Mouse (Mus musculus): ENCODE measurements at regions not wholly inside any gene's neighbourhood (a gene's known extent, or its start where the extent isn't known, plus 50 kb on each side); places are given as distances from the start of the nearest gene placed in this dataset.

DNA sequence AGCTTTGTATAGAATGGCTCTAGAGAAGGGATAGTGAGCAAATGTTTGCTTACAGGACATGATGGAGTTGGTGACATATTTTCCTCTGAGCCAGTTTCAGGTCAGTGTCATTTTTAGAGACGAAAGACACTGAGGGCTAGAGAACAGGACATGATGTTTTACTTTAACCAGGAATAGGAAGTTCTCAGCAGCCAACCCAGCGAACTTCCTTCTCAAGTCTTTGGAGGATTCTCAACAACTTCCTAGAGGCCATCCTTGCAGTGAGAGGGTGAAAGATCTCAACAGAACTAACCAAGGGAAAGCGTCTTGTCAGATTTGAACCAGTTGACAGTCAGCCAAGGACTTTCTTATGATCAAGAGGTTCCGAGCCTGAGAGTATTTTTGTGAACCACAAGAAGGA, 153.7 kb upstream of the Jade1 start:
- Histone ChIP-seq H3K4me2 (ENCODE audit: low read depth, severe bottlenecking) (no peak overlapping the region), H3K4me3 (ENCODE audit: low read depth, low read length) (no peak overlapping the region), H3K4me1 (ENCODE audit: control insufficient read depth, insufficient read depth, low read length) (no peaks in the 10 kb centered on the region), H3K27me3 (ENCODE audit: control insufficient read depth, insufficient read depth, low read length) (no peaks in the 10 kb centered on the region), H3K36me3 (ENCODE audit: control insufficient read depth, insufficient read depth, low read length) (no peaks in the 10 kb centered on the region), H3K27ac (replicated peaks; ENCODE audit: low read depth, low read length) (no peak overlapping the region), H3K9ac (ENCODE audit: low read length) (no peak overlapping the region), H3K9me3 (ENCODE audit: control insufficient read depth, low read length) (no peaks in the 10 kb centered on the region)
- 86% methylated on average over 4 of the region's 4 CpGs for WGBS
- DNase-seq (ENCODE audit: low spot score), result no peak
- ATAC-seq (ENCODE audit: insufficient number of reproducible peaks, low FRiP score, low TSS enrichment, low read depth), result no peak

DNA sequence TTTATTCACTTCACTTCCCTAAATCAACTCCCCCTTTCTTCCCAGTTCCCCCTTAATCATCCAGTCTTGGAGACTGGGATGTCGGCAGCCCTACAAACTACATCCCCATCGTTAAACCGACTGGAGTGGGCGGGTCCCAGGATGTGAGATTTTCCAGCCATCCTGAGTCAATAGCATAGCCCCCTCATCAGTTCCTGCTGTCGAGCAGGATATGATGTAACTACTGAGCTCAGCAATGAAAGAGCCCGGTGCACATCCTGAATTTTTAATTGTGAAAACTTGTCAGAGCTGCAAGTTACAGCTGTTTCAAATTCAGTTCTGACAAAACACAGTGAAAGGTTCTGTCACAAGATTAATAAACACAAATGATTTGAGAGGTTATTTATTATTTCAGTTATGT, 165.7 kb upstream of the Jade1 start:
- Histone ChIP-seq H3K4me1 (ENCODE audit: control insufficient read depth, insufficient read depth, low read length) (no peaks in the 10 kb centered on the region), H3K9ac (ENCODE audit: low read length) (no peak overlapping the region), H3K4me2 (ENCODE audit: low read depth, severe bottlenecking) (no peak overlapping the region), H3K27ac (replicated peaks; ENCODE audit: low read depth, low read length) (no peak overlapping the region), H3K4me3 (ENCODE audit: low read depth, low read length) (no peak overlapping the region), H3K9me3 (ENCODE audit: control insufficient read depth, low read length) (no peaks in the 10 kb centered on the region), H3K36me3 (ENCODE audit: control insufficient read depth, insufficient read depth, low read length) (no peaks in the 10 kb centered on the region), H3K27me3 (ENCODE audit: control insufficient read depth, insufficient read depth, low read length) (no peaks in the 10 kb centered on the region)
- 24% methylated on average over 6 of the region's 6 CpGs for WGBS
- ATAC-seq (ENCODE audit: insufficient number of reproducible peaks, low FRiP score, low TSS enrichment, low read depth) (no peak), DNase-seq (ENCODE audit: low spot score) (no peak)

DNA sequence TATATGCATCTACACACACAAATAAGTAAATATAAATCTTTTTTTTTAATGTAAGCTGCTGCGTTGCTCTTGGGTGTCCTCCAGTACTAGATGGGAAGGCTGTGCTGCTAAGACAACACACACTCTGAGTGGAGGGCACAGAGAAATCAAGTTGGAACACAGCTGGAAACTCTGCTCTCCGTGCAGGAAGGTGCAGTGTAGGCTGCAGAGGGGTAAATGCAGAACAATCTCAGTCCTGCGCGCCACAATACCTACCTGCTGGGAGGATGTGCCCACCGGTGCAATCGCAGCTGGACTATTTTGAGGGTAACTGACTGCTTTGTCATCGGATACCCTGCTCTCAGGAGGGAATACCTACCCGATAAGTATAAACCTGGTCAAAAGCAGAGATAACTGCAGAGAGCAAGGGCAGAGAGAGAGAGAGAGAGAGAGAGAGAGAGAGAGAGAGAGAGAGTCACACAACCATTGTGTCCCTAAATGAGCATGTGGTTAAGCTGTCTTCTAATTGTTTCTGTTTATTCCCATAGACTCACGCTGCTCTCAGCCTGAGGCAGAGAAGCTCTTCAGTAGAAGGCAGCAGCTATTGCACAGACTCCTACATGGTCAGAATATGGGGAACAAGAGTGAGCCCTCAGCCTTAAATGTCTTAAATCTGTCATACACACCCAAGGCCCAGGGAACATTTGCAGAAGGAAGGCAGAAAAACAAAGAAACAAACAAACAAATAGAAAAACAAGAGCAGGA, 167.9 kb upstream of the Jade1 start:
- no peaks in the 10 kb centered on the region for H3K36me3 ChIP-seq (ENCODE audit: control insufficient read depth, insufficient read depth, low read length)
- no peak overlapping the region for H3K4me2 ChIP-seq (ENCODE audit: low read depth, severe bottlenecking)
- WGBS, result 81% methylated on average over 9 of the region's 9 CpGs
- no peaks in the 10 kb centered on the region for H3K9me3 ChIP-seq (ENCODE audit: control insufficient read depth, low read length)
- H3K9ac ChIP-seq (ENCODE audit: low read length), result no peak overlapping the region
- no peak overlapping the region for H3K27ac ChIP-seq (replicated peaks; ENCODE audit: low read depth, low read length)
- no peaks in the 10 kb centered on the region for H3K27me3 ChIP-seq (ENCODE audit: control insufficient read depth, insufficient read depth, low read length)
- H3K4me1 ChIP-seq (ENCODE audit: control insufficient read depth, insufficient read depth, low read length), result no peaks in the 10 kb centered on the region
- no peak overlapping the region for H3K4me3 ChIP-seq (ENCODE audit: low read depth, low read length)
- ATAC-seq (ENCODE audit: insufficient number of reproducible peaks, low FRiP score, low TSS enrichment, low read depth) (no peak), DNase-seq (ENCODE audit: low spot score) (no peak)

DNA sequence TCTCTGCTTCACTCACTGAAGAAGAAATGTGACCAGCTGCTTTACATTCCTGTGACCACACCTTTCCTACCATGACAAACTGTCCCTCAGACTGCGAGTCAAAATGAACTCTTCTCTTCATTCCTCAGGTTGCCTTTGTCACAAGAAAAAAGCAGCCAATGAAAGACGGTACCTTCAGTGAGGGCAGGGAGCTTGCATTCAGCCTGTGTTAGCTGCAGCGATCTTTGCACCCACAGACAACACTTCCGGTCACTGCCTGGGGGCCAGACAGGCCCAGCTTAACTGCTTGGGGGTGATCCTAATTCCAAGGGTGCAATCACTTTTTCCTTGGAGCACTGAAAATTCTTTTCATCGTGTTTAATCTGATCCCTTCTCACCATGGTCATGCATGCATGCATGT, 169.2 kb upstream of the Jade1 start:
- WGBS, result 69% methylated on average over 5 of the region's 5 CpGs

DNA sequence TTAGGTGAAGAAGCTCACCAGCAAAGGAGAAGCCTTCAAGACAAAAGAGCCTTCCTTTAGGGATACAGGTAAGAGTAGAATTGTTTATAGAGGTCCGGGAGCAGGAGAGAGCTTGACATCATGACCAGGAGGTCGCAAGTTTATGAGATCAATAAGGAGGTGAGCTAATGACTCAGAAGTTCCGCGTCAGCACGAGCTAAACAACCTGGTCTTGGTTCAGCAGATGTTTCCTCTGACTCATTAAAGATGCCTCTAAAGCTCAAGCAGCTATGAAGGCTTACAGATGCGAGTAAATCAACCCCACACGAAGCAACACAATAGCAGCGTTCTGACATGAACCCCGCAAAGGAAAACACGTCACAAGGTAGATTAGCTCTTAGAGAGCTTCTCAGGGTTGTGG, 171.1 kb upstream of the Jade1 start:
- no peak for ATAC-seq (ENCODE audit: insufficient number of reproducible peaks, low FRiP score, low TSS enrichment, low read depth)
- WGBS, result 41% methylated on average over 10 of the region's 10 CpGs

More for the DNA sequence above, 169.2 kb upstream of the Jade1 start:
- DNase-seq (ENCODE audit: low spot score) (no peak), ATAC-seq (ENCODE audit: insufficient number of reproducible peaks, low FRiP score, low TSS enrichment, low read depth) (no peak)
- H3K27me3 ChIP-seq (ENCODE audit: control insufficient read depth, insufficient read depth, low read length), result no peaks in the 10 kb centered on the region
- no peak overlapping the region for H3K9ac ChIP-seq (ENCODE audit: low read length)
- H3K27ac ChIP-seq (replicated peaks; ENCODE audit: low read depth, low read length), result no peak overlapping the region
- no peaks in the 10 kb centered on the region for H3K36me3 ChIP-seq (ENCODE audit: control insufficient read depth, insufficient read depth, low read length)
- no peak overlapping the region for H3K4me2 ChIP-seq (ENCODE audit: low read depth, severe bottlenecking)
- no peak overlapping the region for H3K4me3 ChIP-seq (ENCODE audit: low read depth, low read length)
- no peaks in the 10 kb centered on the region for H3K9me3 ChIP-seq (ENCODE audit: control insufficient read depth, low read length)
- no peaks in the 10 kb centered on the region for H3K4me1 ChIP-seq (ENCODE audit: control insufficient read depth, insufficient read depth, low read length)

DNA sequence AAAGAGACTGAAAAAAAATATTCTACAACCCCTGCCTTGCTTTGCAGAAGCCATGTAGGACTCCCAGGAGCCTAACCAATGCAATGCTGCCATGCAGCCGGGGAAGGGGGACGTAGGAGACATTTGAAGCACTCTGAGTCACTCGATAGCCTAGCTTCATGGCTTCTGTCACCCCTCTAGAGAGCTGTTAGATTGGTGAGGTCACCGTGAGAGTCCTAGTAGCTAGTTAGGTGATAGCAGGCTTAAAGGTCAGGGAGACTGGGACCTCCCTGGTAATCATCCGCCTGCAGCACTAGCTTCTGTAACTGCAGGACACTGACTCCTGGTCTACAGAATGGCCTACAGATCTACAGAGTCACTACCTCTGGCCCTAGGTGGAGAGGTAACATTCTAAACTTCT, 177.0 kb upstream of the Jade1 start:
- Histone ChIP-seq H3K9me3 (ENCODE audit: control insufficient read depth, low read length) (no peaks in the 10 kb centered on the region), H3K9ac (ENCODE audit: low read length) (no peak overlapping the region), H3K4me1 (ENCODE audit: control insufficient read depth, insufficient read depth, low read length) (no peaks in the 10 kb centered on the region), H3K27ac (replicated peaks; ENCODE audit: low read depth, low read length) (no peak overlapping the region), H3K4me2 (ENCODE audit: low read depth, severe bottlenecking) (no peak overlapping the region), H3K36me3 (ENCODE audit: control insufficient read depth, insufficient read depth, low read length) (no peaks in the 10 kb centered on the region), H3K27me3 (ENCODE audit: control insufficient read depth, insufficient read depth, low read length) (no peaks in the 10 kb centered on the region), H3K4me3 (ENCODE audit: low read depth, low read length) (no peak overlapping the region)
- DNase-seq (ENCODE audit: low spot score), result no peak
- 85% methylated on average over 5 of the region's 5 CpGs for WGBS
- no peak for ATAC-seq (ENCODE audit: insufficient number of reproducible peaks, low FRiP score, low TSS enrichment, low read depth)

More for the DNA sequence above, 171.1 kb upstream of the Jade1 start:
- H3K4me3 ChIP-seq (ENCODE audit: low read depth, low read length), result no peak overlapping the region
- no peak overlapping the region for H3K9ac ChIP-seq (ENCODE audit: low read length)
- H3K4me1 ChIP-seq (ENCODE audit: control insufficient read depth, insufficient read depth, low read length), result no peaks in the 10 kb centered on the region
- no peaks in the 10 kb centered on the region for H3K27me3 ChIP-seq (ENCODE audit: control insufficient read depth, insufficient read depth, low read length)
- H3K9me3 ChIP-seq (ENCODE audit: control insufficient read depth, low read length), result no peaks in the 10 kb centered on the region
- no peak overlapping the region for H3K27ac ChIP-seq (replicated peaks; ENCODE audit: low read depth, low read length)
- DNase-seq (ENCODE audit: low spot score), result no peak
- H3K36me3 ChIP-seq (ENCODE audit: control insufficient read depth, insufficient read depth, low read length), result no peaks in the 10 kb centered on the region
- H3K4me2 ChIP-seq (ENCODE audit: low read depth, severe bottlenecking), result no peak overlapping the region

DNA sequence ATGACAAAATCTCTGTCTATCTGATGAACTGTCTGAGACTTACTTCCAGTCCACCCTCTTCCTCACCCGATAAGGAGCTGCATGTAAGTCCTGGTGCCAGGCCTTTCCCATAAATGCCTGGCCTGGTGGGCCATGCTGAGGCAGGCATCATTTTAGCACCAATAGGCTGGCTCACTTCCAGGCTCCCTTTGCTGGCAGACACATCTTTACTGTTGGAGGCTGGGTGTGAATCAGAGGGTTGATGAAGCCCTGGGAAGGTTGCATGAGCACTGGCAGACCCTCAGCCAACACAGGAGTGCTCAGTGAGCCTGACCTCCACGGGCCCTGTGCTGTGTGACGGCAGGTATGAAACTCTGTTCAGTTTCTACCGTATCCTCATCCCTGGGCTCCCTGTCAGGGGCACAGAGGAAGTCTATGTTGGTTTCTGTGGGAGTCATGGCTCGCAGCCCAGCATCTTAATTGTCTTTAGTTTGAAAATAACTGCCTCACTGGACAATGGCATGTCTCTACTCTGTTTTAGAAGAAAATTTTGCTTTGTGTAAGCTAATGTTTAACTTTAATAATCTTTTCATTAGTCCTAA, 177.6 kb upstream of the Jade1 start:
- DNase-seq (ENCODE audit: low spot score) (no peak), ATAC-seq (ENCODE audit: insufficient number of reproducible peaks, low FRiP score, low TSS enrichment, low read depth) (no peak)
- WGBS, result 88% methylated on average over 5 of the region's 5 CpGs
- Histone ChIP-seq H3K4me2 (ENCODE audit: low read depth, severe bottlenecking) (no peak overlapping the region), H3K27ac (replicated peaks; ENCODE audit: low read depth, low read length) (no peak overlapping the region), H3K27me3 (ENCODE audit: control insufficient read depth, insufficient read depth, low read length) (no peaks in the 10 kb centered on the region), H3K9me3 (ENCODE audit: control insufficient read depth, low read length) (no peaks in the 10 kb centered on the region), H3K9ac (ENCODE audit: low read length) (no peak overlapping the region), H3K36me3 (ENCODE audit: control insufficient read depth, insufficient read depth, low read length) (no peaks in the 10 kb centered on the region), H3K4me3 (ENCODE audit: low read depth, low read length) (no peak overlapping the region), H3K4me1 (ENCODE audit: control insufficient read depth, insufficient read depth, low read length) (no peaks in the 10 kb centered on the region)

DNA sequence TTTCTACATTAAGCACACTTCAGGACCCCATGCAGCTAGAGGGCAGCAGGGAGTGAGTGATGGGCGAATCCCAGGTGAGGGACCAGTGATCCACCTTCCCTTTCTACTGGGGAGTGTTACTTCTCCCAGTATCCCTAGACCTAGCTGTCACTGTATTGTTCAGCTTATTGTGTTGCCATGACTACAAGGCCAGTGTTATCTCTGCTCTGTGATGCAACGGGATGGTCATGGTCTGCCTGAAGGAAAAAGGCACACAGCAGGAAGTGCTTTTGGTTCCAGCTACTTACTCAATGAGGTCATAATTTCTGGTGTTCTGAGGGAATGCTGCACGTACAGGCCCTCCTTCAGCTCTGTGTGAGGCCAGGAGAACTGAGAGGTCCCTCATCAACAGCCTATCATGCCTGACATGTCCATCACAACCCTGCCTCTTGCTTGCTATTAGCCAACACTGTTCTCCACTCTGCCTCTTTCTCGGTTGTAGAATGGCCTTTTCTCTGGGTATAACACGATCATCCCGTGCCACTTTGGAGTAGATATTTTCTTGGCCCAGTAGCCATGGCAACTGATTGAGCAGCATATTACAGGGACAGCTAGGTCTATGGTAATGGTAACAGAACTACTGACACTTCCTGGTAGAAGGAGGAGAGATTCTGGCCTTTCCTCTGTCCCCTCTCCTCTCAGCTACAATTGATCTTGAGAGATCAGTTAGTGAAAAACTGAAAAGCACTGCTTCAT, 178.5 kb upstream of the Jade1 start:
- no peaks in the 10 kb centered on the region for H3K27me3 ChIP-seq (ENCODE audit: control insufficient read depth, insufficient read depth, low read length)
- H3K9ac ChIP-seq (ENCODE audit: low read length), result no peak overlapping the region
- WGBS, result 77% methylated on average over 6 of the region's 6 CpGs
- DNase-seq (ENCODE audit: low spot score) (no peak), ATAC-seq (ENCODE audit: insufficient number of reproducible peaks, low FRiP score, low TSS enrichment, low read depth) (no peak)
- H3K36me3 ChIP-seq (ENCODE audit: control insufficient read depth, insufficient read depth, low read length), result no peaks in the 10 kb centered on the region
- H3K4me2 ChIP-seq (ENCODE audit: low read depth, severe bottlenecking), result no peak overlapping the region
- no peak overlapping the region for H3K4me3 ChIP-seq (ENCODE audit: low read depth, low read length)
- H3K4me1 ChIP-seq (ENCODE audit: control insufficient read depth, insufficient read depth, low read length), result no peaks in the 10 kb centered on the region
- H3K9me3 ChIP-seq (ENCODE audit: control insufficient read depth, low read length), result no peaks in the 10 kb centered on the region
- H3K27ac ChIP-seq (replicated peaks; ENCODE audit: low read depth, low read length), result no peak overlapping the region
